Mouse (Mus musculus) brown adipose tissue, adult 24 weeks (tissue): ENCODE results near the gene Fto. TPM values are rescaled to one million over a fixed set of nuclear protein-coding genes. Genes with fewer than 3 reads are reported as not detected.

ENCODE experiments used
- H3K27ac ChIP-seq: fragments of 200-500 bp; replicated peaks from 2 replicates; pipeline ENCODE4 v1.5.1; 2012; ENCODE audit warnings: low read depth, mild to moderate bottlenecking, low read length
- H3K4me1 ChIP-seq: fragments of 200-500 bp; 2 replicates; pipeline ENCODE4 v1.6.1; 2012; ENCODE audit warnings: low read length, mixed read lengths; ENCODE audit not compliant: control insufficient read depth, insufficient read depth, insufficient read length
- H3K4me3 ChIP-seq: fragments of 200-500 bp; 2 replicates; pipeline ENCODE4 v1.5.1; 2012; ENCODE audit warnings: low read depth, mild to moderate bottlenecking, low read length, moderate library complexity; ENCODE audit not compliant: insufficient read depth
- polyA plus RNA-seq: library from polyadenylated mRNA; stranded (reverse); fragments of >200 nt; gene quantifications from 2 replicates; pipeline ENCODE4 v1.2.4, GENCODE M21; 2012; ENCODE audit not compliant: missing spikeins, insufficient read depth, insufficient read length

The Fto gene
- polyA plus RNA-seq, 1 experiment: 39.7 TPM

DNA sequence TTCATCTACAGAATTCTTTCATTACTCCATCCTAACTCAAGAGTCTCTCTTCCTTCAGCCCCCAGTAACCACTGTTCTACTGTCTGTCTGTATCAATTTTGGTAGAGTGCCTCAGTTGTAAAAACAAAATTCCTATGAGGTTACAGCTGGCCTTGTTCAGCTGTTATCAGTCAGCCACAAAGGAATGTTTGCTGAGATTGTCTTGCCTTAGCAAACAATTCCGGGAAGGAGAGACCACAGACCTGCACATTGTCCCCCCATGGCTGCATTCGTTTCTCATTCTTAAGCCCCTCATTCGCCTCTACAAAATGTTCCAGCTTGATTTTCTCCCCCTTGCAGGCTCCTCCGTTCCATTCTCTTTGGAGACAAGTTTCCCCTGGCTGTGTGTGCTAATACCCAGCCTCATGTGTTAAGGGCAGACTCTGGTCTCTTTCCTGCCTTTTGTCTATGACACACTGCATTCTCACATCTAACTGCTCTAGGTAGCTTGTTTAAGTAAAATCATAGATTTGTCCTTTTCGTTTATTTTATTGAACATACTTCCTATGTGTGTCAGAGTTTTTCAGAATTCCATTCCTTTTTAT is 111.3 kb downstream of the Fto start:
- H3K27ac ChIP-seq: no peak overlapping the region

GRCm38 (mm10) chr8:91425251-91425866 is 112.0 kb downstream of the Fto start:
- H3K4me1 ChIP-seq: peaks cover 3% of the 10 kb centered on the region; the same call in 1 of the 2 replicates
- H3K27ac ChIP-seq: no peak overlapping the region
- H3K4me3 ChIP-seq: no peak overlapping the region

More for the DNA sequence above, 111.3 kb downstream of the Fto start:
- Histone ChIP-seq H3K4me1 (peaks cover 3% of the 10 kb centered on the region; the same call in 1 of the 2 replicates), H3K4me3 (no peak overlapping the region)

- Histone ChIP-seq H3K4me3 (no peak overlapping the region), H3K4me1 (peaks cover 3% of the 10 kb centered on the region; the same call in 1 of the 2 replicates), H3K27ac (no peak overlapping the region; the same call in 1 of the 2 replicates)
These were observed 113.2 kb downstream of the Fto start for GRCm38 (mm10) chr8:91426496-91426895.

- H3K27ac ChIP-seq: no peak overlapping the region
- 0 out of 2 replicates have a peak, but pooled peaks cover under 1% of the 10 kb centered on the region for H3K4me1 ChIP-seq
- H3K4me3 ChIP-seq: no peak overlapping the region
These were observed 117.1 kb downstream of the Fto start for GRCm38 (mm10) chr8:91430333-91430940.

DNA sequence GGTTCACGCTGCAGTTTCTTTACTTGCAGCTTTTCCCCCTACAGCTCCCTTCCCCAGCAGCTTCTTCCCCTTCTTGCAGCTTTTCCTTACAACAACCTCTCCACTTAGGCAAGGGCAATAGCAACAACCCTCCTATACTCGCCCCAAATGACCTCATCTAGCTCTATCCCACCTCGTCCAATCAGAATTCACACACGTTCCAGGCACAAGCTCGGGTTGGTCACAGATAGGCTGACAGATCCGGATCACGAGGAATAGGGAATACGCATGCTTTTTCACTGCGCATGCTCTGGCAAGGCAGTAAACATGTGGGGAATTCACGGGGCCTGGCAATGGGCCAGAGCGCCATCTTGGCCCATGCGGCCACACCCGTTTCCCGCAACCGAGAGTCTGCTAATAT is 122.7 kb downstream of the Fto start:
- no peak overlapping the region for H3K4me3 ChIP-seq
- no peak overlapping the region for H3K27ac ChIP-seq
- H3K4me1 ChIP-seq: no peaks in the 10 kb centered on the region

GRCm38 (mm10) chr8:91443911-91444310 is 130.6 kb downstream of the Fto start:
- H3K4me1 ChIP-seq: no peaks in the 10 kb centered on the region
- H3K4me3 ChIP-seq: no peak overlapping the region
- H3K27ac ChIP-seq: no peak overlapping the region

GRCm38 (mm10) chr8:91444636-91445410 is 131.5 kb downstream of the Fto start:
- no peak overlapping the region for H3K4me3 ChIP-seq
- no peaks in the 10 kb centered on the region for H3K4me1 ChIP-seq
- H3K27ac ChIP-seq: no peak overlapping the region

DNA sequence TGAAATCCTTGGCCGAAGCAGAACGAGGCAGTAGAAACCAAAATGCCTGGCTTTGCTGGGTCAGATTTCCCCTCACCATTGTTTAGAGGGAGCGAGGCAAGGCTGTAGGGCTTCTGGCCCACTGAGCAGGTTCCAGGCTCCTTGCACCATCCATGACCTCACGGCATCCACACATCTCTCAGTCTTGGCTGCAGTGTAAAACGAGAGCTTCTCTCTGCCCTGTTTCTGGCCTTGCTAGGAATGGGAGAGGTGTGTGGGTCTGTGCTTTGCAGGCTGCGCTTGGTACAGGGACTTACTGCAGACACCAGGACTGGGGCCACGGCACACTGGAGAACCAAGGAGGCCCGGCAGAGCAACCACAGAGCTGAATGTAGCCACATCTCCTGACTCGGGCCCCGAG is 132.2 kb downstream of the Fto start:
- Histone ChIP-seq H3K27ac (no peak overlapping the region), H3K4me1 (no peaks in the 10 kb centered on the region), H3K4me3 (no peak overlapping the region)

- no peak overlapping the region for H3K4me3 ChIP-seq
- H3K27ac ChIP-seq: no peak overlapping the region
These were observed 132.7 kb downstream of the Fto start for GRCm38 (mm10) chr8:91446008-91446407.

DNA sequence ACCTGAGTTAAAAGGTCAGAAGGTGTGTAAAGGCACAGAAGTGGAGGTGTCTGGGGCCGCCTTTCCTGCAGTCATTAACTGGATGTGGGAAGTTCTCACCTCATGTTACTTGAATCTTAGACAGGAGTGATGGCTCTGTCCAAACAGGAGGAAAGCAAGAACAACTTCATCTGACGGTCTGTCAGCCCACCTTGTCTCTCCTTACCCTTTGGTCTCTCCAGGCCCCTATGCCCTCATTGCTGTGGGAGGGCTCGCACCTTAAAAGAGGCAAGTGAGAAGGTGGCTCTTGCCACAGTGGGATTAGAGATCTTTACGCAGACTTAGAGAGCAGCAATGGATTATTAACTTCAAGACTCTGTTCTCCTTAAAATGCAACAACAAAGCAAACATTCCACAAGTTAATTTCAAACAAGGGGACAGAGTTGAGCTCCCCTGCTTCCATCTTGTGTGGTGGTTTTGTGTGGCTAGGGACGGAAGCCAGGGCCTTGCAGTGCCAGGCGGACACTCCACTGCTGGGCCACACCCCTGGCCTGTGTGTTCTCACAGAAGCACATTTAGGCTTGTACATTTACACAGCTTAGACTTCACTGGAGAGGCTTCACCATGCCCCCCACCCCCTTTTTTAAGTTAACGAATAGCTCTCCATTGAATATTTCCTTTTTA is 135.5 kb downstream of the Fto start:
- Histone ChIP-seq H3K27ac (no peak overlapping the region), H3K4me1 (no peaks in the 10 kb centered on the region), H3K4me3 (no peak overlapping the region)

More at GRCm38 (mm10) chr8:91446008-91446407, 132.7 kb downstream of the Fto start:
- H3K4me1 ChIP-seq: no peaks in the 10 kb centered on the region

DNA sequence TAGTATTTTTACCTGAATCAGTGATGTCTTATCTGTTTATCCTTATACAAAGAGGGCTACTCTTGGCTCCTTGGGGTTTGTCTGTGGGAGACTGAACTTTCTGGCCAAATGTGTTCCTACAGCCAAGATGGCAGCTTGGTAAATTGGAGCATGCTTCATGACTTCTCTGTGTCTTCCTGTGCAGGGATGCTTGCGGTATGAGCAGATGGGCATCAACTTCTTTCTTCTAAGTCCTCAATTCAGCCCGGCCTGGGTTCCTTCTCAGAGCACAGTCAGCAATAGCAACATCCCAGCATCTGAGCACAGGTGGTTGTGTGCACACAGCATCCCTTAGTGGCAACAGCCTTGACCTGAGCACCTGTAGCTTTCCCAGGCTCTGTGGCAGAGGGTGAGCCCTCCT is 141.6 kb downstream of the Fto start:
- H3K4me1 ChIP-seq: no peaks in the 10 kb centered on the region
- no peak overlapping the region for H3K27ac ChIP-seq

DNA sequence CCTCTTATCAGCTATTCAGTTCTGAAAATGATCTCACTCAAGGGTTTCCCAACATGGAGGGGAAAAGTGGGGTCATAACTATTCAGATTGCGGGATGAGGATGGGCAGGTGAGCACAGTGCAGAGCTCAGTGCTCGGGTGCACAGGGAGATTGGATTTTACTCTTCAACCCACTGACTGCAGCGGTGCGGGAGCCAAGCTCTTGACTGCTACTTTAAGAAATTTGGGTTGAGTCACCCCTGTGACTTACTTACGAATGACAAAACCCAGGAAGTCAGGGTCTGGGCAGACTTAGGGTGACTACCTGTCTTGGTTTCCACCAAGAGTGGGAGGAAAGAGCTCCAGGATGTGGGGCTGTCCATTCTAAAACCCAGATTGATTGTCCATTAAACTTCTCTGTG is 142.3 kb downstream of the Fto start:
- no peak overlapping the region for H3K4me3 ChIP-seq
- no peaks in the 10 kb centered on the region for H3K4me1 ChIP-seq
- H3K27ac ChIP-seq: no peak overlapping the region

More for the DNA sequence above, 141.6 kb downstream of the Fto start:
- H3K4me3 ChIP-seq: no peak overlapping the region

DNA sequence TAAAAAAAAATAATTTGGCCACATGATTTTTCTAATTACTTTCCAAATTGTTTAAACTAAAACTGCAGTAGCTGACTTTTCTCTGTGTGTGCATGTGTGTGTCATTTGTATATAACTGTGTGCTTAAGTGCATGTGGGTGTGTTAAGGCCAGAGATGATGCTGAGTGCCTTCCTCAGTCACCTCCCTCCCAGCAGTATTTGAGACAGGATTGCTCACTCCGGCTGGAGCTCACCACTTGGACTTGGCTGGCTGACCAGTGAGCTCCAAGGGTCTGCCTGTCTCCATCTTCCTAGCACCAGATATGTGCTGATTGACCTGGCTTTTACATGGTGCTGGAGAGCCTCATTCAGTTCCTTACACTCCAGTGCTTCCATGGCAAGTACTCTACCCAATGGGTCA is 144.7 kb downstream of the Fto start:
- Histone ChIP-seq H3K27ac (no peak overlapping the region), H3K4me3 (no peak overlapping the region), H3K4me1 (peaks cover 8% of the 10 kb centered on the region; the same call in 1 of the 2 replicates)

GRCm38 (mm10) chr8:91460965-91461364 is 147.6 kb downstream of the Fto start:
- Histone ChIP-seq H3K4me3 (no peak overlapping the region), H3K4me1 (peaks cover 8% of the 10 kb centered on the region; the same call in 1 of the 2 replicates), H3K27ac (no peak overlapping the region)

DNA sequence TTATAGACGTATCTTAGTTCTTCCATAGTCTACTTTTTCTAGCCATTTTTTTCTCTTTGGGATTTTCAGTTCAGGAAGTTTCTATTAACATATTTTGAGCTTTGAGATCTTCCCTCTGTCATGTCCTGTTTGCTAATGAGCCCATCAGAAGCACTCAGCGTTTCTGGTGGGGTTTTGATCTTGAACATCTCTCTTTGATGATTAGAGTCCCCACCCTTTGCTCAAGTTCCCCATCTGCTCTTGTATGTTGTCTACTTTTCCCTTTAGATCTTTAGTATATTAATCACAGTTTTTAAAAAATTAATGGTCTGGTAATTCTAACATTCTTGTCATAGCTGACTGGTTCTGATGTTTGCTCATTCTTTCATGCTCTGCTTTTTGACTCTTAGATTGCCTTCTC is 150.4 kb downstream of the Fto start:
- Histone ChIP-seq H3K4me3 (no peak overlapping the region), H3K27ac (no peak overlapping the region), H3K4me1 (peaks cover 8% of the 10 kb centered on the region; the same call in 1 of the 2 replicates)
